Mouse (Mus musculus) urinary bladder, postnatal 25 days (tissue): ENCODE measurements around the gene Pacrg.

Source experiments
- DNase-seq: peaks from one replicate; pipeline ENCODE4 v3.0.0; 2022; ENCODE audit warnings: low spot score

Pacrg gene

GRCm38 (mm10) chr17:10740083-10740482, 100.0 kb downstream of the Pacrg start:
- no peak for DNase-seq

GRCm38 (mm10) chr17:10737966-10738365, 102.1 kb downstream of the Pacrg start:
- DNase-seq = no peak

- DNase-seq = no peak
These were observed 105.4 kb downstream of the Pacrg start for GRCm38 (mm10) chr17:10734733-10735132.

GRCm38 (mm10) chr17:10732303-10733048, 107.6 kb downstream of the Pacrg start:
- DNase-seq = no peak

- no peak for DNase-seq
These were observed 115.3 kb downstream of the Pacrg start for GRCm38 (mm10) chr17:10724853-10725252.

- no peak for DNase-seq
These were observed 118.5 kb downstream of the Pacrg start for GRCm38 (mm10) chr17:10721562-10721961.

GRCm38 (mm10) chr17:10717148-10717547, 123.0 kb downstream of the Pacrg start:
- DNase-seq = no peak

- peak; percentile 4 for DNase-seq
These were observed 137.3 kb downstream of the Pacrg start for GRCm38 (mm10) chr17:10702781-10703180.

- no peak for DNase-seq
These were observed 142.1 kb downstream of the Pacrg start for GRCm38 (mm10) chr17:10698041-10698440.

GRCm38 (mm10) chr17:10695421-10695820, 144.7 kb downstream of the Pacrg start:
- no peak for DNase-seq

GRCm38 (mm10) chr17:10677098-10677497, 163.0 kb downstream of the Pacrg start:
- no peak for DNase-seq

- no peak for DNase-seq
These were observed 164.6 kb downstream of the Pacrg start for GRCm38 (mm10) chr17:10675536-10675935.

GRCm38 (mm10) chr17:10675048-10675447, 165.1 kb downstream of the Pacrg start:
- no peak for DNase-seq

- DNase-seq = no peak
These were observed 178.8 kb downstream of the Pacrg start for GRCm38 (mm10) chr17:10661294-10661693.

GRCm38 (mm10) chr17:10643604-10644003, 196.5 kb downstream of the Pacrg start:
- DNase-seq = no peak

GRCm38 (mm10) chr17:10639816-10640215, 200.3 kb downstream of the Pacrg start:
- DNase-seq = no peak

GRCm38 (mm10) chr17:10635955-10636470, 204.1 kb downstream of the Pacrg start:
- no peak for DNase-seq

- no peak for DNase-seq
These were observed 204.6 kb downstream of the Pacrg start for GRCm38 (mm10) chr17:10635470-10635869.

GRCm38 (mm10) chr17:10635046-10635445, 205.1 kb downstream of the Pacrg start:
- no peak for DNase-seq

- DNase-seq = no peak
These were observed 206.3 kb downstream of the Pacrg start for GRCm38 (mm10) chr17:10633769-10634168.

GRCm38 (mm10) chr17:10628240-10628639, 211.9 kb downstream of the Pacrg start:
- DNase-seq = no peak

- no peak for DNase-seq
These were observed 212.6 kb downstream of the Pacrg start for GRCm38 (mm10) chr17:10627476-10627875.

- DNase-seq = no peak
These were observed 213.6 kb downstream of the Pacrg start for GRCm38 (mm10) chr17:10626299-10627095.
